Mouse (Mus musculus): ENCODE data around the gene Olfr933.

Gene Olfr933

GRCm38 (mm10) chr9:38972013-38972412 is at the start of gene Olfr933:
Olfr933 (plus strand) TSS chr9:38972313.
- DNase-seq (ENCODE audit: low read depth in 2 of 2, low spot score in 2 of 2): no peak

- DNase-seq (ENCODE audit: low read depth in 2 of 2, low spot score in 2 of 2): no peak
These were observed 42.6 kb upstream of the Olfr933 start, which contains the start of gene Olfr930 for GRCm38 (mm10) chr9:38929509-38929908. Olfr930 (plus strand) TSS chr9:38929809.

GRCm38 (mm10) chr9:38953401-38954123 is 18.6 kb upstream of the Olfr933 start:
- DNase-seq (ENCODE audit: low read depth in 2 of 2, low spot score in 2 of 2): no peak

- DNase-seq (ENCODE audit: low read depth in 2 of 2, low spot score in 2 of 2): no peak
These were observed 18.0 kb upstream of the Olfr933 start for GRCm38 (mm10) chr9:38954124-38954416.

GRCm38 (mm10) chr9:38988215-38988614 is 16.1 kb downstream of the Olfr933 start, which contains the start of gene Olfr934:
Olfr934 (minus strand) TSS chr9:38988315.
- no peak for DNase-seq (ENCODE audit: low read depth in 2 of 2, low spot score in 2 of 2)

- DNase-seq (ENCODE audit: low read depth in 2 of 2, low spot score in 2 of 2): no peak
These were observed 27.5 kb downstream of the Olfr933 start, which contains the start of gene Olfr935 for GRCm38 (mm10) chr9:38999583-38999982. Olfr935 (minus strand) TSS chr9:38999683.

- DNase-seq (ENCODE audit: low read depth in 2 of 2, low spot score in 2 of 2): no peak
These were observed 51.2 kb downstream of the Olfr933 start, which contains the start of gene Olfr146 for GRCm38 (mm10) chr9:39023277-39023676. Olfr146 (minus strand) TSS chr9:39023377.
